Mouse (Mus musculus) right cerebral cortex, adult 18-20 months (tissue): ENCODE measurements around the gene Pakap.

Source experiments
- DNase-seq: peaks from one replicate; pipeline ENCODE4 v3.0.0; 2022; ENCODE audit warnings: mixed read lengths

Pakap gene

GRCm38 (mm10) chr4:57678991-57679457 is 111.0 kb downstream of the Pakap start:
- no peak for DNase-seq

- DNase-seq, result no peak
Measured at GRCm38 (mm10) chr4:57680186-57680585, 112.2 kb downstream of the Pakap start.

- no peak for DNase-seq
Measured at GRCm38 (mm10) chr4:57681511-57681910, 113.5 kb downstream of the Pakap start.

- no peak for DNase-seq
Measured at GRCm38 (mm10) chr4:57682341-57682740, 114.4 kb downstream of the Pakap start.

- DNase-seq, result peak; percentile 56
Measured at GRCm38 (mm10) chr4:57682944-57683343, 115.0 kb downstream of the Pakap start.

- DNase-seq, result no peak
Measured at GRCm38 (mm10) chr4:57684676-57685215, 116.8 kb downstream of the Pakap start.

- DNase-seq, result no peak
Measured at GRCm38 (mm10) chr4:57686736-57687135, 118.8 kb downstream of the Pakap start.

- peak; percentile 55 for DNase-seq
Measured at GRCm38 (mm10) chr4:57687583-57687982, 119.6 kb downstream of the Pakap start.

GRCm38 (mm10) chr4:57688131-57688530 is 120.2 kb downstream of the Pakap start:
- no peak for DNase-seq

GRCm38 (mm10) chr4:57690001-57690400 is 122.0 kb downstream of the Pakap start:
- DNase-seq, result no peak

- DNase-seq, result no peak
Measured at GRCm38 (mm10) chr4:57690805-57691204, 122.8 kb downstream of the Pakap start.

- DNase-seq, result no peak
Measured at GRCm38 (mm10) chr4:57694356-57695136, 126.6 kb downstream of the Pakap start.

GRCm38 (mm10) chr4:57696955-57697354 is 129.0 kb downstream of the Pakap start:
- no peak for DNase-seq

- DNase-seq, result no peak
Measured at GRCm38 (mm10) chr4:57697918-57698611, 130.1 kb downstream of the Pakap start.

- no peak for DNase-seq
Measured at GRCm38 (mm10) chr4:57701576-57701975, 133.6 kb downstream of the Pakap start.

- DNase-seq, result no peak
Measured at GRCm38 (mm10) chr4:57703574-57704470, 135.8 kb downstream of the Pakap start.

GRCm38 (mm10) chr4:57704575-57704974 is 136.6 kb downstream of the Pakap start:
- DNase-seq, result no peak

GRCm38 (mm10) chr4:57715849-57716248 is 147.9 kb downstream of the Pakap start:
- no peak for DNase-seq

GRCm38 (mm10) chr4:57716735-57717134 is 148.8 kb downstream of the Pakap start:
- no peak for DNase-seq

- no peak for DNase-seq
Measured at GRCm38 (mm10) chr4:57717354-57717753, 149.4 kb downstream of the Pakap start, which contains the start of gene Akap2. Gene Akap2, plus strand, starts transcription at chr4:57717657.

GRCm38 (mm10) chr4:57719370-57719769 is 151.4 kb downstream of the Pakap start:
- no peak for DNase-seq

- DNase-seq, result no peak
Measured at GRCm38 (mm10) chr4:57720869-57721361, 152.9 kb downstream of the Pakap start.
